Mouse (Mus musculus) gastrocnemius, postnatal 10 days (tissue): ENCODE results near the gene Ltbp4. TPM values are rescaled to one million over a fixed set of nuclear protein-coding genes. Genes with fewer than 3 reads are reported as not detected.

Source experiments
- DNase-seq: peaks from one replicate; pipeline ENCODE4 v3.0.0; 2021; ENCODE audit warnings: mixed read lengths
- total RNA-seq, 2 experiments: library from RNA; stranded (reverse); gene quantifications; 2 replicates each; pipeline ENCODE4 v1.2.3; 2021

Gene Ltbp4
- total RNA-seq, 2 experiments from 2014 or later: 131 to 165 TPM

DNA sequence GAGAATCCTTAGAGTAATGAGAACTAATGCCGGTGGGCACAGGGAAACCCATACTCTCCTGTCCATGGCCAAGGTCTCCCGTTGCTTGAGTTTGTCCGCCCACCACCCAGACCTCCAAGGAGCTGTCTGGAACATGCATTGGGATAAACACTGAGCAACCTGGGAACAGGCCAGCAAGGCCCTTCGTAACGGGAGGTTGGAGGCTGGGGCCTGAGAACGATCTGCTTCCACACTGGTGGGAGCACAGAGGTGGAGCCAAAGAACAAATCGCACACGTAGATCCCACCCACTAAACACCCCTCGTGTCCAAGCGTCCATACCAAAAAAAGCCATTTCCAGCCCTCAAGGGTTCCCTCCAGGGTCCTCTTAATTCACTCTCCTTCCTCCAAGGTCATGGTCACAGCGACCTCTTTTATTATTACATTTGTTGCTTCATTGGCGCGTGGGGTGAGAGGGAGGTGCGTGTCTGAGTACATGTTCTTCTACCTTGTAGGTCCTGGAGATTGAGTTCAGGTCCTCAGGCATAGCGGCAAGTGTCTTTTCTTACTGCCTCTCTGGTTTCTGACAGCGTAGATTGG is 39.4 kb downstream of the Ltbp4 start:
- no peak for DNase-seq

DNA sequence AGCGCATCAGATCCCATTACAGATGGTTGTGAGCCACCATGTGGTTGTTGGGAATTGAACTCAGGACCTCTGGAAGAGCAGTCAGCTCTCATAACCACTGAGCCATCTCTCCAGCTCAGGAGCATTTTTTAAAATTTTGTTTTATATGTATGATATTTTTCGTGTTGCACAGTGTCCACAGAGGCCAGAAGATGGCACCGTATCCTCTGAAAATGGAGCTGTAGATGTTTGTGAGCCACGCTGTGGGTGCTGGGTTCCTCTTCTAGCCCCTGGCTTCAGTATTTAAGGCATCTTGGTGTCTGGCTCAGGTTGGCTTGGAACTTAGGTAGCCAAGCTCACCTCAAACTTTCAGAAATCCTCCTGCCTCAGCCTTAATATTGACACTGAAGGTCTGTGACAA is 41.0 kb downstream of the Ltbp4 start:
- no peak for DNase-seq

DNA sequence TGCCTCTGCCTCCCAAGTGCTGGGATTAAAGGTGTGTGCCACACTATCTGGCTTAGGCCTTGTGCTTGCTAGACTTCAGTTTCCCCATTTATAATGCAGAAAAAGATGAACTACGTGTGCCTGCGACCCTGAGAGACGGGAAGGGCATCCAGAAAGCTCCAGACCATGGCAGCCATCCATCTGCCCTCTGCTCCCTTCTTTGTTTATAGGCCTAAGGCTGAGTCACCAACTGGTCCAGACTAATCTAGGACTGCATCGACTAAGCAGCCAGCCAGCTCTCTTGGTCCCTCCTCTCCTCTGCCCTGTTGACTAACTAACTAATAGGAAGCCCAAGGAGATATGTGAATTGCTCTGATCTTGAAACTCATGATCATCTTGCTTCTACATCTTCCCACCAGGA is 41.5 kb downstream of the Ltbp4 start:
- DNase-seq: no peak

DNA sequence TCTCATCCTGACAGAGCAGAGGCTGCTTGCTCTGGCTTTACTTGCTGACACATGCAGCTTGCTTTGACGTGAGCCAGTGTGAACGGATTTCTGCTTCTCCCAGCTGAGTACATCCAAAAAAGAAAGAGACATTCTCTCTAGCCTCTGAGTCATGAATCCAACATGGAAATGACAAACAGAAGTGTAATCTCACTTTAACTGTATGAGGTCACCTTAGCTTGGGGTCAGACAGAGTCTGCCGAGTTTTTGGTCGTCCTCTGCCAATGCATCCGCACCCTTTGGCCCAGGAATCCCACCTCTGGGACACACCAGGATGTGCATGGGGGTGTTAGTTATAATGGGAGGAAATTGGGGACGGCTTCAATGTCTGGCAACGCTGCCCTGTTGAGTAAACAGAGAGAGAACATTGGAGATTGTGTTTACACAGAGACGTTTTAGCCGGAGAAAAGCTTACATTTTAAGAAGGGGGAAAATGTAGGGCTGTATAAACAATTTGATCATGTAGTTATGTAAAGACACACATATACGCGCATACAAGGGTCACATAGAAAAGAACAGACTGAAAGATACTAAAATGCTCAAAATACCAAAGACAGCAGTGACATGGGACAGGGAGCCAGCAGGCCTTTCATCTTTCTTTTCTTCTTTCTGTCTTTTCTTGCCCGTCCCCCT is 45.6 kb downstream of the Ltbp4 start:
- peak; percentile 38 for DNase-seq

DNA sequence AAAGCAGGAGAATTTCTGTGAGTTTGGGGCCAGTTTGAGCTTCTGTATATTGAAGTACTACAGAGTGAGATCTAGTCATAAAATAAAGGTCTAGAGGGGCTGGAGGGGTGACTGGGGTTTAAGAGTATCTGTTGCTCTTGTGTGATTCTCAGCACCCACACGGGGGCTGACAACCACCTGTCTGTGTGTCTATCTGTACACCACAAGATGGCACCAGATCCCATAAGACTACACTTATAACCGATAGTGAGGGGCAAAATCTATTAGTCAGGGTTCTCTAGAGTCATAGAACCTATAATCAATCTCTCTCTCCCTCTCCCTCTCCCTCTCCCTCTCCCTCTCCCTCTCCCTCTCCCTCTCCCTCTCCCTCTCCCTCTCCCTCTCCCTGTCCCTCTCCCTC is 46.9 kb downstream of the Ltbp4 start:
- no peak for DNase-seq

DNA sequence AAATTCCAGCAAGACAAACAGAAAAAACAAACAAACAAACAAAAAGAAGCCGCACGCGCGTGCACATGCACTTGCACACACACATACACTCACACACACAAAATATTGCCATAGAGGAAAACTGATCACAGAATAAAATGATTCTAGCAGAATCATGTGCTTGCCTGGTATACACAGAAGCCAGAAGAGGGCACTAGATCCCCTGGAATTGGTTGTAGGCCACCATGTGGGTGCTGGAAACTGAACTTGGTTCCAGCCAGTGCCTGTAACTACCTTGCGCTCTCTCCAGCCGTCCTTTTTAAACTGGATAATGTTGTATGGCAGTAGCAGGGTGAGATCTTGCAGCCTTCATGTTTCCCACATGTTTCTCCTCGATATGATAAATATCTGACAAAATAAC is 48.8 kb downstream of the Ltbp4 start:
- no peak for DNase-seq

DNA sequence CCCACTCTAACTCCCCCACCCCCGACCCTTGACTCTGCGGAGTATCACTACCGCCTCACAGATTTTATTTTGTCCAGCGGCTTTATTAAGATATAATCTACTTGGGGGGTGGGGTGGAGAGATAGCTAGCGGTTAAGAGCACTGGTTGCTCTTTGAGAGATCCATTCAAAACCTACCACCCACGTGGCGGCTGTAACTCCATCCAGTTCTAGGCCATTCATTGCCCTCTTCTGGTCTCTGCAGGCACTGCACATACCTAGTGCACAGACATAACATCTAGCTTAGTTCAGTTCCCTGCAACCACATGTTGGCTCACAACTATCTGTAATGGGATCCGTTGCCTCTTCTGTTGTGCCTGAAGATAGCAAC is 51.8 kb downstream of the Ltbp4 start:
- DNase-seq: peak; percentile 61

DNA sequence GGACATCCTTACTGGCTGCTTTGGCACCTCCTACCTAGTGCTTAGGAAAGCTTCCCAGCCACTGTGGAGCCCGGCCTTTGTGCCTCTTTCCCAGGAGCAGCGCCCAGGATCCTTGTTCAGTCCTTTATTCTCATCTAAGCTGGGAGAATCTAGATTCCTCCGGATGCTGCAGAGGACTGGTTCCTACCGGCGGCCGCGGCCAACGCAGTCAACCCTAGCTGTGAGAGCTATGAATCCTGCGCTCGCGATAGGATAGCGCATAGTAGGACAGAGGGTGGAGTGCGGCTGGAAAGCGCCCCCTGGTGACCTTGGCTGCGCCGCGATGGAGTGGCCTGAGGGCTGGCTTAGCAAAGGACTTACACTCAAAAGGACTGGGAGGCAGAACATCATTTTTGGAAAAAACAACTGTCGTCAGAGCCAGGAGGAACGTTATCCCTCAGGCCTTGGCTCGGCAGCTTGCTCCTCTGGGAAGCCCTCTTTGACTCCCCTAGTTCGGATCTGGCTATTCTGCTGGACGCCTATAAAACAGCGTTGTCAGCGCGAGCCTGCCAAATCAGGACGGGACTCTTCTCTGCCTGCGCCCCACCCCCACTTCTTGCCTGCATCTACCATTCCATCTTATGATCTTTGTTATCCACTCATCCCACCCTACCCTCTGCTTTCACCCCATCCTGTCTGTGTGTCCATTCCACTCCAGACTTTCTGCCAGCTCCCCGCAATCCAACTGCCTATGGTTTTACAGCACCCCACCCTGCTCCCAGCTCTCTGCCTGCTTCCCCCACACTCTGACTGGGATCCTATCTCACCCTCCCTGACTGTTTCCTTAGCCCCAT is 52.4 kb downstream of the Ltbp4 start:
- peak; percentile 68 for DNase-seq

DNA sequence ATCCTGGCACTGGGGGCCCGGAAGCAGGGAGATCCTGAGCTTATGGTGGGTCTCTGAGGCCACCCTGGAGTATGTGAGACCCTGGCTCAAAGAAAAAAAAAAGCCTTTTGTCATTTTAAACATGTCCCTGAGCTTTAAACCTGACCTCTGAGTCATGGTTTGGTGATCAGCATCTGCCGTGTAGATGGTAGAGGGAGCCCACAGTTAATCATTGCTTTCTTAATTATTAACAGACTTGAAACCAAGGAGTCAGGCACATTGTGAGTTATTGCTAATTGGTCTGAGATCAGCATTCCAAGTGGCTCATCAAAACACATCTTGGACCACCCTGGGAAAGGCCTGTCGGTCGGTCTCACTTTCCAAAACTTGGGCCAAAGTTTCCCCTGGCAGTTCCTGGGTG is 55.3 kb downstream of the Ltbp4 start:
- DNase-seq: no peak

DNA sequence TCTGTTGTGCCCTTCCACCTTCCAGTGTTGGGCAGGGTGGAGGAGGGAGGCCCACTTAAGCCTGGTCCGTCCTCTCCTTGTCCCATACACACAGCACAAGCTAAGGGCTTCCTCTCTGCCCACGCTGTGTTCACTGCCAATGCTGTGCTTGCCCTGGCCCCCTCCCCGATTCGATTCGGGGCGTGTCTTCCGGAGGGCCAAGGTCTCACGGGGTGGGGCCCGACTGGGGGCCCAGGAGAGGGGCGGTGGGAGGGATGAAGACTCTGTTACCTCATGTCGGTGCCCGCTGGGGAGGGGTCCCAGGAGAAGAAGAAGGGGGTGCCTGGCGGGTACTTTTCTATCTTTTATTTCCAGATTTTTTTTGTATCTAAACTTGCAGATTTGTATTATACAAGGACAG is 55.8 kb downstream of the Ltbp4 start:
- DNase-seq: no peak

DNA sequence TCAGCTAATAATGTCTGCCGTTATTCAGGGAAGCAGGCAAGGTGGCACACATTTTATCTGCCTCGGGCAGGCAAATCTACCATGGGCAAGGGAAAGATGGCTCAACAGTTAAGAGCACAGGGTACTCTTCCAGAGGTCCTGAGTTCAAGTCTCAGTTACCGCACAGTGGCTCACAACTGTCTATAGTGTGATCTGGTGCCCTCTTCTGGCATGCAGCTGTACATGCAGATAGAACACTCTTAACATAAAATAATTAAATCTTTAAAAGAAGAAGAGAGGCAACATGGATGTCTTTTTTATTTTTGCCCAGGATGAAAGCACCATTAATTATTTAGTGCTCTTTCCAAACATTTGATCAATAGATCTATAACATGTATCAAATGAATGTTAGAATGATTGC is 60.3 kb downstream of the Ltbp4 start:
- no peak for DNase-seq

DNA sequence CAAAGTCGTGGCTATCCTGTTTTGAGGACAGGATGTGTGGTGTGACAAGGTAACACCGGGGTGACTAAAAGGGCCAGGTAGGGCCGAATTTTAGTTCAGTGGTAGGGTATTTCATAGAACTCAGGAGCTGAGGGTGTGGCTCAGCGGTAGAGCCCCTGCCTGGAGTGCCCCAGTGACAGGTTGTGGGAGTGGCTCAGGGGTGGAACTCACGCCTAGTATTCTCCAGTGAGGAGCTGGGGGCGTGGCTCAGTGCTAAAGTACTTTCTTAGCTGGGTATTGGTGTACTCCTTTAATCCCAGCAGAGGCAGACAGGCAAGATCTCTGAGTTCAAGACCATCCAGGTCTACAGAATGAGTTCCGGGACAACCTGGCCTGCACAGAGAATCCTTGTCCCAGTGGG is 61.5 kb downstream of the Ltbp4 start:
- no peak for DNase-seq

DNA sequence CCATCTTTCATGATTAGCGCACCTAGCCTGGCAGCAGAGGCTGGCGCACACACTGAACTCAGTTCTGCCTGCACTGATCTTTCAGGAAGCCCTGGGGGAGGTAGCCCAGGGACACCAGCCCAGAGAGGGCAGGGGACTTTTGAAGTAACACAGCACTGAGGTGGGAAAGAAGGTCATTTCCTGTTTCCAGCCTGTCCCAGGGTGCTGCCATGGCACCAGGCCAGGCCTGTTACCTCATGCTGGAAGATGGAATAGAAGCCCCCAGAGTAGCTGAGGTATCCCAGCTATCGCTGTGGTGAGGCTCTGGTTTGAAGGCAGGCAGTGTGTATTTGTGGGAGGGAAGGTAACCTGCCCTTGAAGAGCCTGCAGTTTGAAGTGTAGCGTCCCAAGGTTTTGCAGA is 62.6 kb downstream of the Ltbp4 start:
- DNase-seq: peak; percentile 37

DNA sequence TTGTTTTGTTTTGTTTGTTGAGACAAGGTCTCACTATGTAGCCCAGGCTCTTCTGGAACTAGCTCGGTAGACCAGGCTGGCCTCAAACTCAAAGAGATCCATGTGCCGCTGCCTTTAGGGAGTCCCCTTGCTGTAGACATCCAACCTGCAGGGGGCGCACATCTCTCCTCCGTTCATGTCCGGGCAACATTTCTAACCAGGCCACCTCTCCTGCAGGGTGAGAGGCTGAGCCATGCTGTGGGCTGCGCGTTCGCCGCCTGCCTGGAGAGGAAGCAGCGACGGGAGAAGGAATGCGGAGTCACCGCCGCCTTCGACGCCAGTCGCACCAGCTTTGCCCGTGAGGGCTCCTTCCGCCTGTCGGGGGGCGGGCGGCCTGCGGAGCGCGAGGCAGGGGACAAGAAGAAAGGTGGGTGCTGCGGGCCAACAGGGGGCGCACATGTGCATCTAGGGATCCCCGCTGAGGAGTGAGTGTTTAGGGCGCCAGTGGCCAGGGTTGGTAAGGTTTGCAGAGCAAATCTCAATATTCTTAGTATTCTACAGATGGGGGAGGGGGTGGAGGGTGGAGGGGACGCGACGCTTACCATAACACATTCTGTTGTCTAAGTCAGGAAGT is 63.6 kb downstream of the Ltbp4 start:
- DNase-seq: peak; percentile 51

DNA sequence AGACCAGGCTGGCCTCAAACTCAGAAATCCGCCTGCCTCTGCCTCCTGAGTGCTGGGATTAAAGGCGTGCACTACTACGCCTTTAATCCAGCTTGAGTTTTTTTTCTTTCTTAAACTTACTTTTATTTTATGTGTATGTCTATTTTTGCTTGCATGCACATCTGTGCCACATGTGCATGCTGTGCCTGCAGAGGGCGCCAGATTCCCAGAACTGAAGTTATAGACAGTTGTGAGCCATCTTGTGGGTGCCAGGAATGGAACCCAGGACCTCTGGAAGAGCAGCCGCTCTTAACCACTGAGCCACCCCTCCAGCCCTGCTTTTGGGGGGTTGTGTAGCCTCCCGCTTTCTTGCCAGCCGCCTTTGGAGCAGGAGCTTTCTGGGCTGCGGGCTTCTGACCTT is 66.1 kb downstream of the Ltbp4 start:
- no peak for DNase-seq

DNA sequence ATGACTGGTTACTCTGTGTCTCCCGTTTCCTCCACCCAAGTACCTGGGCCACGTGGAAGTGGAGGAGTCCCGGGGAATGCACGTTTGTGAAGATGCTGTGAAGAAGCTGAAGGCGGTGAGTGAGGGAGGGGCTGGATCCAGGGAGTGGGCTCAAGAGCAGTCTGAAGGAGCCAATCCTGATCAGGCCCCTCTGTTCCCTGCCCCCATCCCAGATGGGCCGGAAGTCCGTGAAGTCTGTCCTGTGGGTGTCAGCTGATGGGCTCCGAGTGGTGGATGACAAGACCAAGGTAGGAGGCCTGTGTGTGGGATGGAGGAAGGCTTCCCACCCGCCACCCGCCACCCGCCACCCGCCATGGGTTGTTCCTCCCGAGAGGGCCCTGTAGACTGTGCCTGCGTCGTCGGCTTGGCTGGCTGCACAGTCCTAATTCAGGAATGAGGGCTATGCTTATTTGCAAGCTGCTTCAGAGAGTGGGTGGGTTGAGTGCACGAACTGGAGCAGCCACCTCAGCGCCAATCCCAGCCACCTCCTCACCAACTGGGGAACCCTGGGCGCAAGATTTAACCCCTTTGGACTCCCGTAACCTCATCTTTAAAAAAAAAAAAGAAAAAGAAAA is 70.9 kb downstream of the Ltbp4 start:
- peak; percentile 4 for DNase-seq

DNA sequence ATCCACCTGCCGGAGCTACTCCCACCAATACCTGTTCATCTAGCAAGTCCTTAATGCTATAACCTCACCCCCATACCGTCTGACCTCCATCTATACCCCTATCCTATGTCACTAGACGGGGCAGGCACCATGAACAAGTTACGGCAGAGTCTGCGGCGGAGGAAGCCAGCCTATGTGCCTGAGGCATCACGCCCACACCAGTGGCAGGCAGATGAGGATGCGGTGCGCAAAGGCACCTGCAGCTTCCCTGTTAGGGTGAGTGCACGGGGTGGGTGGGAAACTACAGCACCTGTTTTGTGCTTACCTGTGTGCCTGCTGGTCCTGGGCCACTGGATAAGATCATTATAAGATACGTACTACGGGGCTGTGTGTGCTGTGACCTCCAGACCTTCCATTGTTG is 72.7 kb downstream of the Ltbp4 start:
- no peak for DNase-seq

DNA sequence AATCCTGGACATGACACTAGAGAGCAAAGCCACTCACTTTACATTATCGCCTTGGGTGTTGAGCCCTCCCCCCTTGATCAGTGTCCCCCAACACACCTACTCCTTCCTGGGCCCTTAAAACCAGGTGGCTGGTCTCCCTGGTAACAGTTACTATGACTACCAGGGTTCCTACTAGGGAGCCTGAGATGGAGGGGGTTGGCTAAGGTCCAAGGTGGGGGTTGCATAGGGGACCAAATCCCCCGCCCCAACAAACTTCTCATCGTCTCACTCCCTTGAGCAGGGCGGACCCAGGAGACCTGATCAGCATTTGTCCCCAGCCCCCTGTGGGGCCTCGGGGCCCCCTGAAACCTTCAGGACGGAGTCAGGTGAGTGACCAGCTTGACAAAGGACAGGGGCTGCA is 75.6 kb downstream of the Ltbp4 start:
- no peak for DNase-seq

DNA sequence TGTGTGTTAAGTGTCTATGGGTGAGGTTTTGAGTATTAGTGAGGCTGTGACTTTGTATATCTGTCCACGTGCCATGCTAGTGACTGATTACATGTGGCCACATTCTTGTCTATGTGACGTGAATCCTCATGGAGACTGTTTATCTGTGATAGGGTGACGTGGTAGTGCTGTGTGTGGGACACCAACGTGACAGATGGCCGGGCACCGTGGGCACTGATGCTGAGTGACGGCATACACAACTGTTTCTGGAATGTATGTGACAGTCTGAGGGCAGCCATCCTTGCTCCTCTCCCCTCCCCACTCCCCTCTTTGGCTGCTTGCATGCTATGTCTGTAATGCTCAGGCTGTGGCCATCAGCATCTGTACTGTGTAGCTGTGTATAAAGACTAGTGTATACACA is 76.6 kb downstream of the Ltbp4 start:
- DNase-seq: no peak

DNA sequence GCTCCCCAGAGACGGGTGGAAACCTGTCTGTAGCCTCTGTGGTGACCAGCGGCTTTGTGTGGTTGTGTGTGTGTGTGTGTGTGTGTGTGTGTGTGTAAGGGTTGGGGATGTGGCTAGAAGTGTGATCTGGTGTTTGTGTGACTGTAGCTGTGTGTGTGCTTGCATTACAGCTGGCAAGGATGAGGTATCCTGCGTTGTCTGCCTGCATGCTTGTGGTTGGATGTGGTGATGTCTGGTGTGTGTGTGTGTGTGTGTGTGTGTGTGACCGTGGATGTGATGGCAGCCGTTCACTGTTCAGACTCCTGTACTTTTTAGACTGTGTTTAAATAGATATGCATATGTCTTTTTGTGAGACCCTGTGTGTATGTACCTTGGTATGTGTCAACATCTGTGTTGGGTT is 77.7 kb downstream of the Ltbp4 start:
- DNase-seq: no peak

DNA sequence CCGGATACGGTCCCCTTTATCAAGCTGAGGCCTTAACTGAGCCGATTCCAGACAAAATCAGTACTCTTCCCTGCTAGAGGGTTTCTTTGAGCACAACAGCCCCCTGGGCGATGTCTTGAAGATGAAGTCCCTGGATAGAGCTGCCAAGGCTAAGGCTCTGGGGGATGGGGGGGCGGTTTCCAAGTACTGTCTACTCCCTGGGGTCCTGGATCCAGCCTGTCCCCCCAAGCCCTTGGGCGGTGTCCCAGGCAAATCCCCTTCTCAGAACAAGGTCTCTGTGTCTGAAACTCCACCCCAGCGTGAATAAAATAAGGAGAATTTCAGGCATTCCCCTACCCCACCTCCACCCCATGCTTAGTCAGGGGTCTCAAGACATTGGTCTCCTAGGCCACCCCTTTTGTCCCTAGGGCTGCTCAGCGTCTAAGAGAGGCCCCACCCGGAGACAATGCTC is 78.2 kb downstream of the Ltbp4 start:
- peak; percentile 23 for DNase-seq

DNA sequence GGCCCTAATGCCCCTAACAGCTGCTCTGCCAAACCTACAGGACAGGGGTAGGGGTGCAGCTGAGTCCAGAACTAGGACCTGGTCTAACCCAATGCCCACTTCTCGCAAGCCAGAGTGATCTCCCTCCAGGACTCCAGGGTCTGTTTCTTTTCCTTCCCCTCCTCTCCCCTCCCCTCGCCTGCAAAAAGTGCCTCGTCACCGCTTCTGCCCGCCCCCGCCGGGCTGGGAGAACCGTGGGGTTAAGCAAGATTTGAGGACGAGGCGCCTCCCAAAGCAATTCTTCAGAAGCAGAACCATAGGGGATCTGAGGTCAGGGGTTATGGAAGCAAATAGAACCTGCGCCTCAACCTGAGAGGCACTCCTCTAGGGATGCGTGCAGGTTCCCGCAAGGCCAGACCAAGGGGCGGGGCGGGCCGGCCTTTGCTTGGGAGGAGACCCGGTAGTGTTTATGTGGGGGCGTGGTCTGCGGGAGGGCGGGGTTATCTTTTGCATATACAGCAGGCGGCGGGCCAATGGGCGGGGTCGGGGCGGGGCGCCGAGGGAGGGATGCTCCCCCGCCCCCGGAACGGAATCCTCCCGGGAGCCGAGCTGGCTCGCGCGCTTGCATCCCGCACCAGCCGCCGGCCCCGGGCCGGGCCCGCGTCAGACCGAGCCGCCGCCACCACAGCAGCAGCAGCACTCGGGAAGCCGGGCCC is 79.1 kb downstream of the Ltbp4 start, which contains the start of gene Numbl:
Numbl (plus strand) TSS at position 229 of the 695 bp plus-strand sequence.
- DNase-seq: peak; percentile 97
